Mouse (Mus musculus): ENCODE measurements around the gene Nfx1.

- TF ChIP-seq CTCF (IDR thresholded peaks at IDR 0.05; ENCODE audit: low read depth, low read length) (no peak), POLR2A (IDR thresholded peaks at IDR 0.05; ENCODE audit: insufficient read depth, low read length) (no peak)
Observed at GRCm38 (mm10) chr4:41040983-41041382, 70.3 kb downstream of the Nfx1 start.

All from ES-Bruce4 (cell line).